Mouse (Mus musculus): Measurements from ENCODE around the gene Pcare. TPM values are rescaled to one million over a fixed set of nuclear protein-coding genes. Genes with fewer than 3 reads are reported as not detected.
"Not testable (repeated sequence)": the region's sequence is repeated elsewhere in the genome, so short reads cannot be mapped to it uniquely, and the experiment has no call there.

The Pcare gene
- polyA plus RNA-seq, 1 experiment, result not detected

- H3K27me3 ChIP-seq (ENCODE audit: control insufficient read depth), result peaks cover 17% of the 10 kb centered on the region
- H3K9me3 ChIP-seq (ENCODE audit: control insufficient read depth, low read length), result peaks cover 15% of the 10 kb centered on the region
- H3K4me3 ChIP-seq (replicated peaks), result no peak overlapping the region
- no peak for TF ChIP-seq GATA1 (IDR thresholded peaks at IDR 0.05; ENCODE audit: low read length)
- no peak for TF ChIP-seq TAL1 (IDR thresholded peaks at IDR 0.05; ENCODE audit: low read length)
- no peaks in the 10 kb centered on the region for H3K36me3 ChIP-seq (ENCODE audit: control insufficient read depth)
- no peaks in the 10 kb centered on the region for H3K4me1 ChIP-seq (ENCODE audit: control insufficient read depth)
These were observed 27.8 kb upstream of the Pcare start for GRCm38 (mm10) chr17:71780490-71780889.

GRCm38 (mm10) chr17:71778696-71779095, 26.0 kb upstream of the Pcare start:
- no peaks in the 10 kb centered on the region for H3K36me3 ChIP-seq (ENCODE audit: control insufficient read depth)
- H3K27me3 ChIP-seq (ENCODE audit: control insufficient read depth), result peaks cover 17% of the 10 kb centered on the region
- peaks cover 15% of the 10 kb centered on the region for H3K9me3 ChIP-seq (ENCODE audit: control insufficient read depth, low read length)
- H3K4me1 ChIP-seq (ENCODE audit: control insufficient read depth), result no peaks in the 10 kb centered on the region
- H3K4me3 ChIP-seq (replicated peaks), result no peak overlapping the region
- no peak for TF ChIP-seq TAL1 (IDR thresholded peaks at IDR 0.05; ENCODE audit: low read length)
- TF ChIP-seq GATA1 (IDR thresholded peaks at IDR 0.05; ENCODE audit: low read length), result no peak

- Histone ChIP-seq H3K27me3 (ENCODE audit: control insufficient read depth) (no peaks in the 10 kb centered on the region), H3K9me3 (ENCODE audit: control insufficient read depth, low read length) (peaks cover 15% of the 10 kb centered on the region), H3K36me3 (ENCODE audit: control insufficient read depth) (no peaks in the 10 kb centered on the region), H3K4me1 (ENCODE audit: control insufficient read depth) (no peaks in the 10 kb centered on the region), H3K4me3 (replicated peaks) (no peak overlapping the region)
- TF ChIP-seq GATA1 (IDR thresholded peaks at IDR 0.05; ENCODE audit: low read length) (no peak), TAL1 (IDR thresholded peaks at IDR 0.05; ENCODE audit: low read length) (no peak)
These were observed 22.6 kb upstream of the Pcare start for GRCm38 (mm10) chr17:71775279-71775678.

GRCm38 (mm10) chr17:71774173-71774572, 21.5 kb upstream of the Pcare start:
- H3K4me3 ChIP-seq (replicated peaks), result no peak overlapping the region
- TF ChIP-seq TAL1 (IDR thresholded peaks at IDR 0.05; ENCODE audit: low read length), result no peak
- TF ChIP-seq GATA1 (IDR thresholded peaks at IDR 0.05; ENCODE audit: low read length), result no peak
- no peaks in the 10 kb centered on the region for H3K36me3 ChIP-seq (ENCODE audit: control insufficient read depth)
- no peaks in the 10 kb centered on the region for H3K27me3 ChIP-seq (ENCODE audit: control insufficient read depth)
- peaks cover 12% of the 10 kb centered on the region for H3K9me3 ChIP-seq (ENCODE audit: control insufficient read depth, low read length)
- no peaks in the 10 kb centered on the region for H3K4me1 ChIP-seq (ENCODE audit: control insufficient read depth)

GRCm38 (mm10) chr17:71770696-71771095, 18.0 kb upstream of the Pcare start:
- H3K4me1 ChIP-seq (ENCODE audit: control insufficient read depth), result no peaks in the 10 kb centered on the region
- H3K9me3 ChIP-seq (ENCODE audit: control insufficient read depth, low read length), result no peaks in the 10 kb centered on the region
- no peak overlapping the region for H3K4me3 ChIP-seq (replicated peaks)
- TF ChIP-seq GATA1 (IDR thresholded peaks at IDR 0.05; ENCODE audit: low read length) (no peak), TAL1 (IDR thresholded peaks at IDR 0.05; ENCODE audit: low read length) (no peak)
- no peaks in the 10 kb centered on the region for H3K27me3 ChIP-seq (ENCODE audit: control insufficient read depth)
- H3K36me3 ChIP-seq (ENCODE audit: control insufficient read depth), result no peaks in the 10 kb centered on the region

- no peaks in the 10 kb centered on the region for H3K4me1 ChIP-seq (ENCODE audit: control insufficient read depth)
- H3K27me3 ChIP-seq (ENCODE audit: control insufficient read depth), result no peaks in the 10 kb centered on the region
- TF ChIP-seq GATA1 (IDR thresholded peaks at IDR 0.05; ENCODE audit: low read length) (no peak), TAL1 (IDR thresholded peaks at IDR 0.05; ENCODE audit: low read length) (no peak)
These were observed 16.9 kb upstream of the Pcare start for GRCm38 (mm10) chr17:71769564-71769963.

GRCm38 (mm10) chr17:71768173-71768572, 15.5 kb upstream of the Pcare start, which contains the start of gene Clip4:
Gene Clip4 (plus strand): TSS chr17:71768473.
- not testable (repeated sequence) for H3K36me3 ChIP-seq (ENCODE audit: control insufficient read depth); H3K4me1 ChIP-seq (ENCODE audit: control insufficient read depth); H3K9me3 ChIP-seq (ENCODE audit: control insufficient read depth, low read length); H3K4me3 ChIP-seq (replicated peaks); H3K27me3 ChIP-seq (ENCODE audit: control insufficient read depth)

More at GRCm38 (mm10) chr17:71769564-71769963, 16.9 kb upstream of the Pcare start:
- Histone ChIP-seq H3K36me3 (ENCODE audit: control insufficient read depth) (no peaks in the 10 kb centered on the region), H3K9me3 (ENCODE audit: control insufficient read depth, low read length) (no peaks in the 10 kb centered on the region), H3K4me3 (replicated peaks) (no peak overlapping the region)

- Histone ChIP-seq H3K9me3 (ENCODE audit: control insufficient read depth, low read length) (no peaks in the 10 kb centered on the region), H3K27me3 (ENCODE audit: control insufficient read depth) (no peaks in the 10 kb centered on the region), H3K36me3 (ENCODE audit: control insufficient read depth) (no peaks in the 10 kb centered on the region), H3K4me3 (replicated peaks) (no peak overlapping the region), H3K4me1 (ENCODE audit: control insufficient read depth) (no peaks in the 10 kb centered on the region)
- TF ChIP-seq GATA1 (IDR thresholded peaks at IDR 0.05; ENCODE audit: low read length), result no peak
- no peak for TF ChIP-seq TAL1 (IDR thresholded peaks at IDR 0.05; ENCODE audit: low read length)
These were observed 7.8 kb upstream of the Pcare start for GRCm38 (mm10) chr17:71760536-71760935.

- Histone ChIP-seq H3K27me3 (ENCODE audit: control insufficient read depth) (no peaks in the 10 kb centered on the region), H3K4me1 (ENCODE audit: control insufficient read depth) (no peaks in the 10 kb centered on the region), H3K36me3 (ENCODE audit: control insufficient read depth) (no peaks in the 10 kb centered on the region), H3K9me3 (ENCODE audit: control insufficient read depth, low read length) (no peaks in the 10 kb centered on the region), H3K4me3 (replicated peaks) (no peak overlapping the region)
- TF ChIP-seq GATA1 (IDR thresholded peaks at IDR 0.05; ENCODE audit: low read length) (no peak), TAL1 (IDR thresholded peaks at IDR 0.05; ENCODE audit: low read length) (no peak)
These were observed 3.0 kb downstream of the Pcare start for GRCm38 (mm10) chr17:71749616-71750168.

- TF ChIP-seq GATA1 (IDR thresholded peaks at IDR 0.05; ENCODE audit: low read length) (no peak), TAL1 (IDR thresholded peaks at IDR 0.05; ENCODE audit: low read length) (no peak)
These were observed 5.1 kb downstream of the Pcare start for GRCm38 (mm10) chr17:71747561-71747960.

More at GRCm38 (mm10) chr17:71747561-71747960, 5.1 kb downstream of the Pcare start:
- Histone ChIP-seq H3K4me3 (replicated peaks) (no peak overlapping the region), H3K27me3 (ENCODE audit: control insufficient read depth) (no peaks in the 10 kb centered on the region), H3K36me3 (ENCODE audit: control insufficient read depth) (no peaks in the 10 kb centered on the region), H3K9me3 (ENCODE audit: control insufficient read depth, low read length) (peaks cover 2% of the 10 kb centered on the region), H3K4me1 (ENCODE audit: control insufficient read depth) (no peaks in the 10 kb centered on the region)
